8 mouse cellular contexts compared by ENCODE assay signal in the genomic region with DNA sequence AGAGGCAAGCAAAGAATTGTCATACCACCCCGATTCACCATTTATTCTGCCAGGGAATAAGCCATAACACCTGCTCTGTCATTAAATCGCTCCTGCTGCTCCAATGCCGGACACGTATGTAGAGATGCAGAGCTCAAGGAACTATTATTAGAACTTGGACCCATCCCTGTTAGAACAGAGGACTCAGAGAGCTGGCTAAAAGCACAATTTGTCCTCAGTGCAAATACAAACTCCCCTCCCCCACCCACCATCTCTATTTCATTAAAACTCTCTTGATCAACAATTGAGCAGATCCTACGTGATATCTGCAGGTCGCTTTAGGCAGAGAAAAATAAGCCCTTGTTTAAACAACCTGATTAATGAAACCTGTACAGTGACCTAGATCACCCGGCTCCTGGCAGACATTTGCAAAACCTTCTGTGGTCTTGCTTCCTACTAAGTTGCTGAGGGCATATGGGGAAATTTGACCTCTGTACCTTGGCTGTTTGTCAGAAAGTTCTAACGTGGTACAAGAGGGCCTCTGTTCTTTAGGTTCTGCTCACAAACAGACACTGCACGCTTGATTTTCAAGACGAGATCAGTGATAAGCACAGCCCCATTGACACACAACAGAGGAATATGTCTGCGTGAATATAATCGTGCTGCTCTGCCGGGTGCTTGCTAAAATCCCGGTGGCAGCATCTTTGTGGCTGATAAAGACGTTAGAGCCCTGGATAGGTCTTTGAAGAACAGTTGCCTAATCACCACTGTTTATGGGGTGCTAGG. TPM values are rescaled to one million over a fixed set of nuclear protein-coding genes. Genes with fewer than 3 reads are reported as not detected.
A peak's percentile ranks its signal among the peaks of the same experiment; 100 is the strongest.
DNase-seq lines count a peak whose midpoint lies in the region; ATAC-seq and TF ChIP-seq lines count a peak whose summit lies in the region.

No protein-coding gene starts in this region.

- no peak for TF ChIP-seq CTCF in lung, embryonic 14.5 days (IDR thresholded peaks at IDR 0.05; ENCODE audit: low read depth)

- H3K4me3 ChIP-seq in lung, embryonic 14.5 days (ENCODE audit: low read depth, low read length): no peak overlapping the region

- H3K9ac ChIP-seq in lung, embryonic 14.5 days: no peak overlapping the region

- H3K36me3 ChIP-seq in lung, embryonic 14.5 days (ENCODE audit: insufficient read depth): no peaks in the 10 kb centered on the region

- 15% methylated on average over 15 of the region's 15 CpGs for WGBS in lung, embryonic 14.5 days

- H3K27ac ChIP-seq in lung, embryonic 14.5 days (ENCODE audit: low read depth): 0 out of 2 replicates have a peak overlapping the region, but pooled peaks have one; percentile 30

- H3K4me2 ChIP-seq in lung, embryonic 14.5 days: peak overlapping the region; percentile 36

- ATAC-seq in lung, embryonic 14.5 days (ENCODE audit: insufficient read depth): no peak
- ATAC-seq in erythroblast, adult 5-6 weeks (replicated peaks; ENCODE audit: low FRiP score, poor library complexity, severe bottlenecking): no peak

- DNase-seq in urinary bladder, postnatal 14 days (ENCODE audit: low spot score): peak; percentile 23
- no peak for DNase-seq in urinary bladder, postnatal 10 days (ENCODE audit: low spot score)
- peak; percentile 72 for DNase-seq in cerebellum, adult 9-11 months
- DNase-seq in gonadal fat pad, adult 2 months (ENCODE audit: low read depth): peak; percentile 92
- DNase-seq in kidney, adult 11 months: peak; percentile 64
- DNase-seq in lung, embryonic 14.5 days: peak; percentile 24
- DNase-seq in retina, embryonic 14.5 days (ENCODE audit: low spot score): peak; percentile 42

- peaks cover 3% of the 10 kb centered on the region; the same call in 1 of the 2 replicates for H3K4me1 ChIP-seq in lung, embryonic 14.5 days (ENCODE audit: insufficient read depth)

- H3K27me3 ChIP-seq in lung, embryonic 14.5 days (ENCODE audit: insufficient read depth, low read length): no peaks in the 10 kb centered on the region

- no peaks in the 10 kb centered on the region for H3K9me3 ChIP-seq in lung, embryonic 14.5 days (ENCODE audit: low read depth, low read length)

RNA-seq across cellular contexts. Expression of gene Cited2, which starts 4.3 kb away (rescaled TPM):
- 14.7 and 29.5 TPM in 2 replicates for polyA plus RNA-seq in gonadal fat pad, adult 2 months (2012; rRNA removed)
- polyA plus RNA-seq in lung, embryonic 14.5 days (2014; fragmentation: Nextera tagmentation; extraction: Ambion mirVana): 36.5 and 37.1 TPM in 2 replicates
- total RNA-seq in erythroblast, adult 5-6 weeks (2015; ENCODE audit: low replicate concordance): 55.1 and 55.2 TPM in 2 replicates
- total RNA-seq in erythroblast, adult 5-6 weeks (2017; ENCODE audit: low replicate concordance): 14.9 and 27.0 TPM in 2 replicates
